Mouse (Mus musculus): ENCODE measurements at regions not wholly inside any gene's neighbourhood (a gene's known extent, or its start where the extent isn't known, plus 50 kb on each side); places are given as distances from the start of the nearest gene placed in this dataset.

DNA sequence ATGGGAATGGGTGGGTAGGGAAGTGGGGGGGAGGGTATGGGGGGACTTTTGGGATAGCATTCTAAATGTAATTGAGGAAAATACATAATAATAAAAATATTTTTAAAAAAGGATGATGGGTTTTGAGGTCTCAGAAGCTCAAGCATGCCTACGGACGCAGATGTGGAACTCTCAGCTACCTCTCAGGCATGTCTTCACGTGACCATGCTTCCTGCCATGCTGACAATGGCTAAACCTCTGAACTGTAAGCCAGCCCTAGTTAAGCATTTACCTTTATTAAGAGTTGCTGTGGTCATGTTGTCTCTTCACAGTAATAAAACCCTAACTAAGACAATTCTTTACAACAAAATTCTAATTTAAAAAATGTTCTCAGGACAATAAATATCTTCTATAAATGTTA lies 80.0 kb downstream of the Tex36 start:
- no peak for DNase-seq

DNA sequence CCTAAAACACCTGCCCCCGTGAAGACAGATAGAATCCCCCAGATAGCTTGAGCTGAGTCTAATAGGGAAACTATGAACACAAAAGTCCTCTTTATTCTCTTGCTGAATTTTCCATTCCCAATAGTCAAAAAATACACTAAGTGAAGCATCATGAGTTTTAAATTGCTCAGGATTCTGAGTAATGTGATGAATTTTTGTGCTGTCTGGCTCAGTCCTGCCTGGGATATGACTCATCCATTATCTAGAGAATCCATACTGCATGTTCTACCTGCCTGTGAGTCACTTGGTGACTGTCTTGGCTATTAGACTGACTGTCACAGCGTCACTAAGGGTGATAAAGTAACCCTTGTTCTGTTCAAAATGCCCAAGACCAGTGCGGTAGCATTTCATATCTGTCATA lies 83.0 kb downstream of the Tex36 start:
- no peak for DNase-seq

DNA sequence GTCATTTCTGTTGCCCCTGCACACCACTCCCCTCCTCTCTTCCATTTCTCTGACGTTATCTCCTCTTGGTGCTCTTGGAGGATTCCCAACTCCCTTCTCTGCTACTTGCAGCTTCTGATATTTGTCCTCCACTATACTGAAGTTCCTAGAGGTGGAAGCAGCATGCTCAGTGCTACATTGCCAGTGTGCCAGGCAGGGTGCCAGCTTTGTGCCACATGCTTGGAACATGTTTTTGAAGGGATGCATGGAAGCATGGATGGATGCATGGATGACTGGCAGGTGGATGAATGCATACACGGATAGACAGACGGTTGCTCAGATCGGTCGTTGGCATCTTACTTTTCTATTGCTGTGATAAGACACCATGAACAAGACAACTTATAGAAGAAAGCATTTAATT lies 84.4 kb downstream of the Tex36 start:
- DNase-seq: no peak

DNA sequence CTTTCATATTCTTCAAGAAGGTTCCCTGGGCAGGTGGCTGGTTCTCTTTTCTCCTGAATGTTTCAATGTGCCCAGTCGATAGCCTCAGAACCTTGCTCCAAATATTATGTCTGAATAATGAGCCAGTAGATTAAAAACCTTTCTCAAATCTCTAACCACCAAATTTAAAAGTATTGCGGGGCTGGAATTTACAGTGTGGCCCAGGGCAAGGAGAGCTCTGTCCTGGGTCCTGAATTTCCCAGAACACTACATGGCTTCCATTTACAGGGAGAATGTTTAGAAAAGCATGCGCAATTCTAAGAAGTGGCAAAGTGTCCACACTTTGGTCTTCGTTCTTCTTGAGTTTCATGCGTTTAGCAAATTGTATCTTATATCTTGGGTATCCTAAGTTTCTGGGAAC lies 91.0 kb downstream of the Tex36 start:
- peak; percentile 15 to 62 for DNase-seq

DNA sequence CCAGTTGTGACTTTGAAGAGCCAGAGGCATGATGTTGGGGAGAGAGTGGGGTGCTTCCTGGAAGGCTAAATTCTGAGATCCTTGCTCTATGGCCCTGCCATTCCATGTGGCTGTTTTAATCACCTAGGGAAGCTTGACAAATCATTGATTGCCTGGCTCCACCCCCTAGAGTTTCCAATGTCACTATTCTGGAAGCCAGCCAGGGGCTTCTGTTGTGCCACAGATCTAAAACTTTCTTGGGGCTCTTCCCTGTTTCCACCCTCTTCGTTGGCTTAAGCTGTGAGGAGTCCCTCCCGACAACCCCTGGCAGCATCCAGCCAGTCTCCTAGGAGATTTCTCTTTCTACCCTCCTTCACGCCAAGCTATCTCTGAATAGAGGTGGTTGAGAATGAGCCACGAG lies 92.5 kb downstream of the Tex36 start:
- no peak for DNase-seq

DNA sequence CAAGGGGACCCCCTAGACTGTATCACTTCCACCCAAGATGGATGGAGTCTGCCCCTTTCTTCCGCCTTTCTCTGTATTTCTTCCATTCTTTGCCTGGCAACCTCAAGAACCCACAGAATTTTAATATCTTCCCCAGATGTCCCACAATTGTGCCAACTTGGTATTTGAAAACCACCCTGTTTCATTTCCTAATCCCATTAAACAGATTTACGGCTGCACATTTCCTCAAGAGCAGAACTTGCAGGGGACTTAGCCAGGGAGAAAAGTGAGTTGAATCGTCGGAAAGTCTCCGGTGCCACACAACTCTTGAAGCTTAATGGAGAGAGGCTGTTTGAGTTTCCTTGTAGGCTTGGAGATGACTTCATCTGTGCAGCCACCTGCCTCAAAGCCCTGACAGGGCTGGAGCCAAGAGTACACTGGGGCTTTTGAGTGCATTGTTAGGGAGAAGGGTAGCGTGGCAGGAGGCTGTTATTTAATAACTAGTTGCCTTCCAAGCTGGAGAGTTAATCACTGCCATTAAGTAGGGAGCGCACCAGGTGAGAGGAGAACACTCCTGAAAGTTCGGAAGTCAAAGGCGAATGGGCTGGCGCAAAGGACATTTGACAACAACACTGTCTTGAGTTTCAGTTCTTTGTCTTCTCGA lies 93.5 kb downstream of the Tex36 start:
- DNase-seq: no peak

DNA sequence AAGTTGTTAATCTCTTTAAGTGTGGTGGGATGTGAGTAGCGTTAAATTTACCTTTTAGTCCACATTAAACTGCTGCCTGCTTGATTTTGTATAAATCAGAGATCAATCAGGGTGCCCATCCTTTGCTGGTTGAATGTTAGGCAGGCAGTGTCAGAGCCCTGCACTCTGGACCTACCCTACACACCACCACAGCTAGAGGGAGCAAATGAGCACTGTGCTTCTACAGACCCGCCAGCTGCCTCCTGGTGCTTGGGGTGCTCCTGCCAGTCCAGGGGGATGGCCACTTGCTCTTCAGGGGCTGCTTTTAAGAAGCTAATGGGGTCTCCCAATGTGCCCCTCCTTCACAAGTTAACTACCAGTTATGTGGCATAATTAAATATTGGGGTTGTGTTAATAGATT lies 96.3 kb downstream of the Tex36 start:
- DNase-seq: peak in 1 of 2 experiments; percentile 24

DNA sequence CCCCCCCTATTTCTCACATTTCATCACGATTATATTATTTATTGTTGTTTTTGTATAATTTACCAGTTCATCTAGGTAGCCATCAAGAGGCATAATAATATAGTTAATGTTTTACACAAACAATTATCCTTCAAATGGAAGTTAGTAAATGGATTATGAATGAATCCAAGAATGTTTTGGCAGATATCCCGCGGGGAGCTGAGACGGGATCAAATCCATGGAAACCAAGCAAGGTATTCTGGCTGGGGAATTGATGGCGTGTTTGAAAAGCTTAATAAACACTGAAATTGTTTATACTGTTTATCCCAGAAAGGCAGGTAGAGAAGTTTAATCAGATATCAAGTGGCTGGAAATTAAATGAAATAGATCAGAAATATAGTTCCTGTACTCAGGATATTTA lies 98.0 kb downstream of the Tex36 start:
- no peak for DNase-seq

DNA sequence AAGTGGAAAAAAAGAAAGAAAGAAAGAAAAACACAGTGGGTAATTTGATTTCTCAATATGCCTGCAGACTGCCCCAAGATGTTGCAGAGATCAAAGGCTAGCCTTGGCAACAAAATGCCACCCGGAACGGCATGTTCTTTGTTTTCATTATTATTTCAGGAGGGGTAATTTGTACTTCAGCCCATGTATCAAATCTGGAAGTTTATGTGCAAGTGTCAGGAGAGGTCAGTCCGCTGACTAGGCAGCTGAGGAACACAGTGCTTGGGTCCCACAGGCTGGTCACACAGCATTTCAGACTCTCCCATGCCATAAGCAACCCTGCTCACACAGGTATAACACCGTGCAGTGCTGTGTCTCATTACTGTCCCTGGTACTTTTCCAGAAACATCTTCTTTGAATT lies 99.2 kb downstream of the Tex36 start:
- peak in 1 of 2 experiments; percentile 50 for DNase-seq

DNA sequence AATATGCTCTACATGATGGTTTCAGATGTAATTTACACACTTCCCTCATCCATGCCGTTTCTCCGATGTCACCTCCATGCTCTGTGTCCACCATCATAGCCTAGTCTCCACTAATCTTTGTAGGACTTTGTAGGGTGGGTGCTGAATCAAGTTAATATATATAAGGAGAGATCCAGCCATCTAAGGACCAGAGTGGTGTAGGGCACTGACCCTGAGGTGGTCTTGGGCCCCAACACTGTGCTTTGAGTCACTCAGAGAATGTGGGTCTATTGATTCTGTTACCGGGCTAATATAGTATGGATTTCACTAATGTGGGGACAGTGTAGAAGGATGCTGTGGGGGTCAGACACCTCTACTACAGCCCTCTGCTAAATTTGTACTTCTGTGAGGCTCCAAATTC lies 104.4 kb downstream of the Tex36 start:
- no peak for DNase-seq

DNA sequence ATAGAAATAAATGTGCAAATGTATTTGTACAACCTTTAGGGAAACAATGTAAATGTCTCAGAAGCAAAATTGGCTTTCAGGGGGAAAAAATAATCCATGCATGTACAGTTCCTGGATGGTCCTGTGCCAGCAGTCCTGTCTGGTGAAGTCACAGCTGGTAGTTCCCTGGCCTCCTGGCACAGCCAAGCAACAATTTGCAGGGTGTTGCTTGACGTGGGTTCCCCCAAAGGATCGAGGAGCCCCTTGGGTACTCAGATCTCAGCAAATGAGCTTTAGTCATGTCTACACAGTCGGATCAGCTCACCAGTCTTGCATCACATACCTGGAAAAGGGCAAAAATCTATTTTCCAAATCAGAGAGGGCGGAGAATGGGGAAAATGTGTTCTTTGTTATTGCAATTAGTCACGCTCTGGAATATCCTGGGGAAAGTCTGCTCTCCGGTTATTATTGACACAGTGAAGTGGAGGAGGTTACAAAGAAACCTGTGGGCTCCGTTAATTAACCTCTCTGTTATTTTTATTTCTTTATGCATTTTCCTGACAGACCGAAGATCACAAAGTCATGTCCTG lies 106.9 kb downstream of the Tex36 start:
- DNase-seq: peak in 1 of 2 experiments; percentile 8

DNA sequence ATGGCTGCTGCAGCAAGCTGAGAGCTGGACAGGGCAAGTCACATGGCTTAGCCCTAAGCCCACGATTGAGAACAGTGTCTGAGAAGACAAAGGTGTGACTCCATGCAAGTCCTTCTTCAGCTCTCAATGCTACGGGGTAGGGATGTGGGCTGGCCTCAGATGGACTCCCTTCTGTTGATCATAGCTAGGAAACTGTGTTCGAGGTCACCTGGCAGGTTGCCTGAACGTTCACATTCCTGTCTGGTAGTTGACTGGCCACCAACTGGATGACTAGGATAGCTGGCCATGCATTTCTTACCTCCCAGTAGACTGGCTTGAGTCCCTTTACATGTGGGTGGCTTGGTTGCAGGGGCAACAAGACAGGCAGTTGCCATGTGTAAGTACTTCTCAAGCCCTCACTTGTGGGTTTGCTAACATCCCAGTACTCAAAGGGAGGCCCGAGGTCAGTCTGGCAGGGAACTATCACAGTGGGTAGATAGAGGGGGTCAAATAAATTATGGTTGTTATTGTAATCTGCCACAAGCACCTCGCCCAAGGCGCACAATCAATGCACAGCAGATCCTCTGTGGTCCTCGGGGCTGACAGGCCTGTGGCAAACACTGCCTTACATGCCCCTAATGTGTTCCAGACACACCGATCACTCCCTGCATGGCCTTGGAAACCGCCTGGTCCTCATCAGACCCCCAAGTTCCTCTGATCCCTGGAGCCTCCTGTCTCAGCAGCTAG lies 107.5 kb downstream of the Tex36 start:
- peak; percentile 27 to 52 for DNase-seq

DNA sequence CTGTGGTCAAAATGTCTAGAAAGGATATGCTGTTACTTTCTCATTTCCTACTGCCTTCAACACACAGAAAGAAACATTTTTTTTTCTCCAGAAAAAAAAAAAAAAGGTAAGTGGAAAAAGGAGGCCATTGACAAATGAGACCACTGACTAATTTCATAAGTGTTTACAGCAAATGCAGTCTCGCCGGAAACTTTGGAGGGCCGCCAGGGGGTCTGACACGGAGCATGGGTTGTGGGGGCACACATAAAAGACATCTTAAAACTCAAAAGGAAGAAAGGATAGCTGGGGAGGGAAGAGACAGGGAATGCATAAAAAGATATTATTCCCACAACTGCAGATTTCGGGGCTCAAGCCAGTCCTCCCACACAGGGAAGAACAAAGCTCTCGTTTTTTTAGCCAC lies 109.3 kb downstream of the Tex36 start:
- DNase-seq: no peak

DNA sequence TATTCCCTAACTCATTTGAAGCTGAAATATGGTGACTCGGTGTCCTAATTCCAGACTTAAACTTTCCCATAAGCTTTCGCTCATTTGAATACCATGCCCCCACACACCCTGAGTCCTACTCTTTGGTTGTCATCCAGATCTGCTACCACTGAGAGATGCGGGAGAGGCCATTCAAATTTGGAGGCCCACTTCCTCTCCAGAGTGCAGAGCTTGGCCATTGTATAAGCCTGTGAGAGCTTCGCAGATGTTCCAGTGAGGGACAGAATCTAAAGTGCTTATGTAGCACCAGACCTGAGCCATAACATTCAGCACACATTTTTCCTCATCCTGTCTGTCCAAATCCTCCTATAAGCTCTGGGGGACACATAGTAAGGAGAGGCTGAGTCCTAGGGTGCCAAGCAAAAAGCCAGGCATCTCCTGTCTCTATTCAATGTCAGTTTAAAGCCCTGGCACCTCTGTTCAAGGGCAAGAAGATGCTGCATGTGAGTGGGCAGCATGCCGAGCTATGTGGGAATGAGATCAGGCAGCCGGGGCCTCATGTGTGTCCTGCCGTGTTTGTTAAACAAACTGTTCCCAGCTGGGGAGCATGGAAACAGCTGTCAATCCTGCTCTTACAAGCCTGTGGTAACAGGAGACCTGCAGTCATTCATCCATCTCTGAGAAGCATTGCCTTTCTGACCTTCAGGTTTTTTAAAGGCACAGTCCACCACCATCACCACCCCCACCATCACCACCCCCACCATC lies 113.9 kb downstream of the Tex36 start:
- DNase-seq: peak in 1 of 2 experiments; percentile 43

DNA sequence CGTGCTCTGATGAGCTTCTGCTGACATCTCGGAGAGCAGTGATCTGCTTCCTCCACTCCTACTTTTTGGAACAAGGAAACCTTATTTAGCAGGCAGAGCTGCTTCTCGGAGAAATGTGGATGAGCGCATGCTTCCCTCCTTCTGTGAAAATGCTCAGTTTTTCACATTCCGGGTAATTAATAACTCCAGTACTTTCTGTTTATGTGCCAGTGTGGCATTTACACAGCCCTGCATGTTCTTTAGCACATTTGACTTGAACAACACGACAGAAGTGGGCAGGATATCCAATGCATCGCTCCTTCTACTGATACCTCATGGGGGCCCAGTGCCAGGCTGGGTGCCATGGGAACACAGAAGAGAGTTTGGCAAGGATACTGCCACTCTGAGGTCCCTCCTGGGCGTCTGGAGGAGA lies 117.5 kb downstream of the Tex36 start:
- DNase-seq: no peak

DNA sequence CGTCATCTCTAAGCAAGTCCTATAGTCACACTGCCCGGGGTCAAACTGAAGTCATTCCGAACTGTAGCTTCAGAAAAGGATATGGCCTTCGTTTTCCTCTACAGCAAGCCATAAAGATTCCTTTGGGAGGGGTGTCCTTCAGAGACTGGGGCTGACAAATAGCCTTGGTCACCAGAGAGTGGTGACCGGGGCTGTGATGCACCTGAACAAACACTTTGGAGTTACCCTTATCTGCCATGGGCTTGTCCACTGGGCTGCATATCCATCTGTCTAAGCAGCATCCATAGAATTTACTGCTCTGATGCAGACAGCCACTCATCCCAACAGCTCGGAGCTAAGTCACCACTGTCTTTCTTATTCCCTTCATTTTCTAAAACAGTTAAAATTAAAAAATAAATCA lies 120.4 kb downstream of the Tex36 start:
- DNase-seq: no peak

DNA sequence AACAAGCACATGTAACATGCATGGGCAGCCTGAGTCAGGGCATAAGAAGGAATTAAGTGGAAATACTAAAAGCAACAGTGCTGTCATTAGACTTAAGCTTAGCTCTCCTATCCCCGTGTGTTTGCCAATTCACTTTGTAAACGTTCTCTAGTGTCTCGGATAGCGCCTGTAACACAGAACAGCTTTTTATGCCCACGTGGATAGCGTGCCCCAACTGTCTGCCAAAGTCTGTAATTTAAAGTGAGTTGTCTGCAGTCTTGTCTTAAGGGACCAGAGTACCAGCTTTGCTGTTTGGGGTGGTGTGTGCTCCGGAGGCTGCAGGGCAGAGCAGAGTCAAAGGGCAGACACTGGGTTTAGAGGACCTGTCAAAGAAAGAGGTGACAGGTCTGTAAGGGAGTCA lies 122.3 kb downstream of the Tex36 start:
- DNase-seq: no peak

DNA sequence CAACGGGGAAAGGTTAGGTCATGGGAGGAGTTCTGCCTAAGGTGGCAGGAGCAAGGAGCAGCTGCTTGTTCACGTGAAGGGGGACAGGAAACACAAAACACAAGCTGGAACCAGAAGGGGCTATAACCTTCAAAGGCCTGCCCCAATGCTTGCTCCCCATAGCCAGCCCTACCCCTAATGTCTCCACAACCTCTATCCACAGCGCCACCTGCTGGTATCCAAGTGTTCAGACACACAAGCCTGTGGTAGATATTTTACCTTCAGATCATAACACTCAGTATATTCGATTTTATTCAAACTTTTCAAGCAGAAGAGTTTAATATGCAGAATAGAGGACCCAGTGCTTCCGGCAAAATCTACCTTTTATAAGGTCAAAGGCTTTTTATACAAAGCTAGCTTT lies 124.0 kb downstream of the Tex36 start:
- DNase-seq: peak in 1 of 2 experiments; percentile 14

DNA sequence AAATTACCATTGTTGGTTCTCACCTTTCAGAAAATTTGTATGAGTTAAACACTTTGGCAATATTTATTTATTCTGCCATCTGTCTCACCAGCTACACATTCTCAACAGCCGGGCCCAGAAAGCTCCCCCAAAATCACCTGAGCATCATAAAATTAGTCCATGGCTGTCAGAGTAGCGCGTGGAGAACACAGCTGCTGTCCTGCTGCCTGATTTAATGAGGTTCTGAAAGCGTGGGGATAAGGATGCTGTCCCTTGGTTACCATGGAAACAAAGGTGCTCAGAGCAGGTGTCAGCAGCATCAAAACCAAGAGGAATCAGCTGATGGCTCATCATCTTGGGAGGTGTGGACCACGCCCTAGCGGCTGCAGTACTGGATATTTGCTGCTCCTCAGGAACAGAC lies 124.7 kb downstream of the Tex36 start:
- DNase-seq: no peak

DNA sequence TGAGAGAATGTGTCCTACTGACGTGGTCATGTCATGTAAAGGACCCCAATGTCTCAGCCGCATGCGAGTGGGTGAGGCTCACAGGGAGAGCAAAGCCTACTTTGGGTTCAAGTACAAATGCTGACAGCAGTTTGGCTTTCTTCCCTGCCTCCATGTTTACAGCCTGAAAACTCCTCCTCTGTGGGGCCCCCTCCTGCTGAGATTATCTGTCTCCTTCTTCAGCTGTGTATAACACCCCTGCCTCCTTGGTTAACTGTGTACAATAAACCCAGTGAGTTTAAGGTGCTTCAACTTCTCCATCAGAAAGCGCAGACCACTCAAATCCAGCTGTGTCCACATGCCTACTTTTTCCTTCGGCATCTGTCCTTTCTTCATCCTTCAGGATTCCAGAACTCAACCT lies 130.3 kb downstream of the Tex36 start:
- DNase-seq: no peak

DNA sequence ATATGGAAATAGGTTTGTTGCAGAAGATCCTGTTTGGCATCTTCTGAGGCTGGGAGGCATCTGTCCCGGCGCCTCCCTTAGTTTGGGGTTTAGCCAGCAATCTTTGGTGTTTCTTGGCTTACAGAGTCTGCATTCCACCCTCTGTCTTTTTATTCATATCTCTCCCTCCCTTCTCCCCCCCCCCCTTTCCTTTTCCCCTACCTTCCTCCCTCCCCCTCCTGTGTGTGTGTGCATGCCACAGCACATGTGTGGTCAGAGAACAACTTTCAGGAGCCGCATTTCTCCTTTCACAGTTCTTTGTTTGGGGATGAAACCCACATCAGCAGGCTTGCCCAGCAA lies 131.4 kb downstream of the Tex36 start:
- DNase-seq: no peak

DNA sequence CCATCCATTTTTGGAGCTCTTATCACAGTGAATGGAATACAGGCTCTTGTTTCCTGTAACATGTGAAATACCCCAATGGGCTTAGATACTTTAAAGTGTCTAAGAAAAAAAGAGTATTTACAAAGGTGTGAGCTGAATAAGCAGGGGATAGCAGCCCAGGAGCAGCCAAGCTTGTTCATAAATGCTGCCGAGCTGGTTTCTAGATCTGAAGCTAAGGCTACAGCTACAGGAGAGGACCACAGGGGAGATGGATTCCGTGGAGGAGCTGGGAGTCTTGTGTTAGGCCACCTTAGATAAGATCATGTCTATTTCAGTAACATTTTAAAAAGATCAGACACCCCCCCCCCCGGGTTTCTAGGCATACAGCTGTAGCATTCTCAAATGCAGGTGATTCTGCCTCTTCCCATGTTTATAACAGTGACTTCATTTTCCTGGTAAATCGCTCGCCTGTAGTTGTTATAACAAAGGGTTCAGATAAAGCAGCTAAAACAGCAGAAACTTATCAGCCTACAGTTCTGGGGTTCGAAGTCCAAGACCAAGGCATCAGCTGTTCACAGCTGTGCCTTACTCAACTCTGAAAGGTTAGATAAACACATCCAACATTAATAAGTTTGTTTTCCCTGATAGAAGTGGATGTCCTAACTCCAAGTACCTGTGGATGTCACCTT lies 131.9 kb downstream of the Tex36 start:
- DNase-seq: no peak

DNA sequence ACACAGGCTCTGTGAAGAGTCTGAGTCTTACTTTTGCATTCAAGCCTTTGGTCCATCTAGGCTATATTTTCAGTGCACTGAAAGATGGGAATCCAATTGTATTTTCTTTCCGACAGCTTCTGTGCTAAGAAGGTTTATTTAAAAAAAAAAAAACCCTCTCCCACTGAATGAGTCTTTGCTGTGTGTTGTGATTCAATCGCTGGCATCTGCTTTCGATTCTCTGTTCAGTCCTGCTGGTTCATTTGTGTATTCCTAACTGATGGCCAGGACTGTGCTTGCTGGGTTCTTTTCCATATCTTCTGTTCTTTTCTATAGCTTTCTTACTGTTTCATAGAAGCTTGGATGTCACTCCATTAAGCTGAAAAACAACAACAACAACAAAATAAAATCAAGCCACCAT lies 132.9 kb downstream of the Tex36 start:
- no peak for DNase-seq
